Comparison of ENCODE assay signal across 9 mouse cellular contexts in the genomic region with DNA sequence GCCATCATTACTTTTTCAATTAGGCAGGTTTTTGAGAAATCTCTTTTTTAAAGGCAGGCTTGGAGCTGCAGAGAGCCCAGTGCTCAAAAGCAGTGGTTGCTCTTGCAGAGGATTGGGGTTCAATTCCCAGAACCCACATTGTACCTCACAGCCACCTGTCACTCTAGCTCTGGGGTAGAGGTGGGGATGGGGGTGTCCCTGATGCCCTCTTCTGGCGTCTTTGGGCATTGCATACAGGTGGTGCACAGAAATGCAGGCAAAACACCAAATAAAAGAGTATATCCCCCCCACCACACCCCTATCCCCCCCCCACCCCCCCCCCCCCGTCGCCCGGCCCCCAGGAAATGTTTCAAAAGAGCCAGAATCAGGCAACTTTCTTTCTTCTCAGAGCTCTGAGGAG. TPM values are rescaled to one million over a fixed set of nuclear protein-coding genes. Genes with fewer than 3 reads are reported as not detected.
DNase-seq lines count a peak whose midpoint lies in the region; ATAC-seq and TF ChIP-seq lines count a peak whose summit lies in the region.
"Had no signal": no experiment of that assay in that cellular context is flagged by ENCODE, and none has a peak within 500 bp of the region (broad histone marks: within the 10 kb centered on the region; RNA-seq: fewer than 3 reads in every experiment).

No protein-coding gene starts in this region.

- TF ChIP-seq CTCF in lung, adult 2 months (IDR thresholded peaks at IDR 0.05; ENCODE audit: insufficient read depth, low read length) = peak; percentile 46
- peak; percentile 49 for TF ChIP-seq CTCF in bone marrow macrophage, adult 2 months (IDR thresholded peaks at IDR 0.05; ENCODE audit: low read depth, low read length)

- WGBS in lung, adult 2 months = 49% methylated on average over 4 of the region's 4 CpGs

- TF ChIP-seq POLR2A in lung, adult 2 months (IDR thresholded peaks at IDR 0.05; ENCODE audit: borderline replicate concordance, extremely low read depth, low read depth, low read length) = no peak
- TF ChIP-seq POLR2A in bone marrow macrophage, adult 2 months (IDR thresholded peaks at IDR 0.05; ENCODE audit: borderline replicate concordance, low read depth, low read length) = no peak

- H3K27ac ChIP-seq in bone marrow macrophage, adult 2 months (ENCODE audit: insufficient read depth, low read depth, low read length) = no peak overlapping the region

- peak; percentile 58 for DNase-seq in CD4-positive, CD25-positive, alpha-beta regulatory T cell, adult 2 months (ENCODE audit: low read depth, low spot score)
- no peak for DNase-seq in lung, adult 2 months
- DNase-seq in lung, postnatal 36 days = no peak
- peak; percentile 47 to 76 for DNase-seq in spleen, postnatal 4 days (ENCODE audit: low spot score in 2 of 2)
- DNase-seq in left cerebral cortex, postnatal 36 days (ENCODE audit: low spot score in 2 of 2) = no peak
- no peak for DNase-seq in cerebellum, adult 18-20 months
- DNase-seq: heart, postnatal 4 days had no signal

- no peak overlapping the region for H3K4me3 ChIP-seq in lung, adult 2 months (replicated peaks; ENCODE audit: extremely low read depth, low read depth, low read length)
- H3K4me3 ChIP-seq in bone marrow macrophage, adult 2 months (ENCODE audit: insufficient read depth, low read length) = no peak overlapping the region

- no peaks in the 10 kb centered on the region for H3K4me1 ChIP-seq in lung, adult 2 months (ENCODE audit: control insufficient read depth, insufficient read depth, low read length)
- 0 out of 2 replicates have a peak, but pooled peaks cover 3% of the 10 kb centered on the region for H3K4me1 ChIP-seq in bone marrow macrophage, adult 2 months (ENCODE audit: control insufficient read depth, insufficient read depth, low read length)

- no peak for ATAC-seq in CD4-positive, CD25-positive, alpha-beta regulatory T cell, adult 4 months

- intact Hi-C loops in left cerebral cortex, postnatal 36 days (cut with DNase I) = no loop called here

RNA-seq across cellular contexts. Expression of gene Zdhhc14, which starts 43.0 kb away (rescaled TPM):
- under 1 TPM in 1 of 2 experiments, not detected in 1; 0.19 TPM for polyA plus RNA-seq in CD4-positive, CD25-positive, alpha-beta regulatory T cell, adult 4 months (2017; shearing (Covaris generic))
- polyA plus RNA-seq in lung, adult 2 months (2012; rRNA removed) = 4.5 and 5.8 TPM in 2 replicates
- polyA plus RNA-seq in bone marrow macrophage, adult 2 months (2012; ENCODE audit: insufficient read depth, insufficient read length, missing spikeins) = 47.0 and 49.1 TPM in 2 replicates
- 10 to 100 TPM; 38.3 to 56.1 TPM for total RNA-seq in left cerebral cortex, postnatal 36 days (2021)

Comparison
In these comparisons a context has a peak if more than half of its experiments do, and no peak if none do; other contexts are left out.
1. DNase-seq: peak in CD4-positive, CD25-positive, alpha-beta regulatory T cell, adult 2 months (single experiment) and spleen, postnatal 4 days (2 of 2); none in lung, adult 2 months (single experiment), lung, postnatal 36 days (single experiment), left cerebral cortex, postnatal 36 days (0 of 2) and cerebellum, adult 18-20 months (0 of 2).